Mouse (Mus musculus) splenic B cell, adult 2 months (primary cell): Measurements from ENCODE around the gene Tcf7l2.
A peak's percentile ranks its signal among the peaks of the same experiment; 100 is the strongest.

Source experiments
- DNase-seq: peaks from one replicate; pipeline ENCODE4 v3.0.0-alpha.2; 2011; ENCODE audit warnings: low read depth, low spot score
- H3K27me3 ChIP-seq: 2 replicates; pipeline ENCODE4 v1.6.1; 2012; ENCODE audit warnings: mild to moderate bottlenecking, low read length, moderate library complexity, mixed read lengths; ENCODE audit not compliant: control insufficient read depth, poor library complexity, insufficient read depth, severe bottlenecking
- H3K36me3 ChIP-seq: 2 replicates; pipeline ENCODE4 v1.6.1; 2012; ENCODE audit warnings: mild to moderate bottlenecking, low read length, moderate library complexity, mixed read lengths; ENCODE audit not compliant: control insufficient read depth, poor library complexity, insufficient read depth, severe bottlenecking

Tcf7l2 gene

DNA sequence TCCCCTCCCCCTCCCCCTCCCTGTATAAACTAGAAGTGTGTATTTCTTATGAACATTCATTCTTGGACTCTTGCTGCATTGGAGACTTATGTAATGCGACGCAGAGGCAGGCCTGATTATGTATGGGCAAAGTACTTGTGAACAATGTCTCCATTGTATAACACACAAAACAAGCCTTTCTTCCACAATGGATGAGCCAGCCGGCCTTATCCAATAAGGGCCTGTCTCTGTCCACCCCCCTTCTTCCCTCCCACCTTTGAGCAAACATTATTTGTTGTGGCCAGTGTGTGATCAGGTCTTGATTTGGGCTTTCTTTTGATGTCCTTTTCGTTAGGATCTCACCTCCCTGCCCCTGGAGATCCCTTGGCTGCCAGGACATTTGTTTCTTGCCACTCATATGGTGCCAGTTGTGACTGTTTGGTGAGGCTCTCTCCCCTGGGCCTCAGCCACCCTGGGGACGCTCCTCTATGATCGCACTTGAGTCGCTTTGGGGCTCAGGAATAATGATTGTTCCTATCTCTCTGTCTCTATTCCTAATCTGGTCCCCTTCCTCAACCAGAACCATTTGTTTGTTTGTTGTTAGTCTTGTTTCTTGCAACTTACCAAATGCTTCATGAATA lies 46.8 kb downstream of the Tcf7l2 start:
- H3K36me3 ChIP-seq: no peaks in the 10 kb centered on the region
- H3K27me3 ChIP-seq: no peaks in the 10 kb centered on the region
- no peak for DNase-seq

GRCm38 (mm10) chr19:55788905-55789295 lies 47.3 kb downstream of the Tcf7l2 start:
- H3K27me3 ChIP-seq: no peaks in the 10 kb centered on the region
- no peak for DNase-seq
- H3K36me3 ChIP-seq: no peaks in the 10 kb centered on the region

DNA sequence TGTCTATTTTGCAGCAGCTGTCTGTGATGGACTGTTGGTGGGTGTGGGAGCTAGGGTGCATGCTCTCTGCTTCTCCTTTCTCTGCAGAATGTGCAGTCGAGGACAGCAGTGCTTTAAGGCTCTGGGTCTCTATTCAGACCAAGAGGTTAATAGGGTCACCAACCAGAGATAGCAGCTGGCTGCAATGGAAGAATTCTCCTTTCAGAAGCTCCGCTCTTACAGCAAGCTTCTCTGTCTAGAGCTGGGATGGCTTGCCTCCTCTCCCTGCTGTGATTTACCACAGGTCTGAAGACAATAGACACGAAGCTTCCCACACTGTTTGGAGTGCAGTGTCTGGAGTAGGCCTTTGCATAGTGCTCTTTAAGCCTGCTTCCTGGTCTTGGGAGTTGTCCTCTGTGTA lies 48.2 kb downstream of the Tcf7l2 start:
- no peak for DNase-seq
- Histone ChIP-seq H3K36me3 (no peaks in the 10 kb centered on the region), H3K27me3 (no peaks in the 10 kb centered on the region)

- no peaks in the 10 kb centered on the region for H3K27me3 ChIP-seq
- no peak for DNase-seq
- H3K36me3 ChIP-seq: no peaks in the 10 kb centered on the region
Observed at GRCm38 (mm10) chr19:55791293-55791692, 49.7 kb downstream of the Tcf7l2 start.

GRCm38 (mm10) chr19:55791886-55792285 lies 50.3 kb downstream of the Tcf7l2 start:
- no peaks in the 10 kb centered on the region for H3K27me3 ChIP-seq
- peak; percentile 38 for DNase-seq

GRCm38 (mm10) chr19:55792571-55792970 lies 51.0 kb downstream of the Tcf7l2 start:
- peak; percentile 40 for DNase-seq
- H3K27me3 ChIP-seq: no peaks in the 10 kb centered on the region
- H3K36me3 ChIP-seq: no peaks in the 10 kb centered on the region

More at GRCm38 (mm10) chr19:55791886-55792285, 50.3 kb downstream of the Tcf7l2 start:
- no peaks in the 10 kb centered on the region for H3K36me3 ChIP-seq

DNA sequence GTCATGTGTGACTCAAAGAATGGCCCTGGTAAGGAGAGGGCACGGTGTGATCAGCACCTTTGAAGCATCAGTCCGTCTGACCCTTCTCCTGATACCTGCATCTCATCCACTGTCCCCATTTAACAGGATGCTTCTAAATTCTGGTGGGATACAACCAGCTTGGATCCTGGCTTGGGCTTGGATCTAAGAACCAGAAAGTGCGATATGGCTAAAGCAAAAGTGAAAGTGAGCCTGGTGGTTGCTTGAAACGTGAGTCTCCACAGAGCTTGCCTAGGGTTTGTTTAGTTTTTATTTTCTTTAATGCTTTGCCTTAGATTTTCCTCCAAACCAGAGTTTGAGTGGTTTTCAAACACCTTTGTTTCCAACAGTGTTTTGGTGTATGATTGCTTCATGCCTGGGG lies 51.4 kb downstream of the Tcf7l2 start:
- peak; percentile 31 for DNase-seq
- H3K27me3 ChIP-seq: no peaks in the 10 kb centered on the region
- H3K36me3 ChIP-seq: no peaks in the 10 kb centered on the region

DNA sequence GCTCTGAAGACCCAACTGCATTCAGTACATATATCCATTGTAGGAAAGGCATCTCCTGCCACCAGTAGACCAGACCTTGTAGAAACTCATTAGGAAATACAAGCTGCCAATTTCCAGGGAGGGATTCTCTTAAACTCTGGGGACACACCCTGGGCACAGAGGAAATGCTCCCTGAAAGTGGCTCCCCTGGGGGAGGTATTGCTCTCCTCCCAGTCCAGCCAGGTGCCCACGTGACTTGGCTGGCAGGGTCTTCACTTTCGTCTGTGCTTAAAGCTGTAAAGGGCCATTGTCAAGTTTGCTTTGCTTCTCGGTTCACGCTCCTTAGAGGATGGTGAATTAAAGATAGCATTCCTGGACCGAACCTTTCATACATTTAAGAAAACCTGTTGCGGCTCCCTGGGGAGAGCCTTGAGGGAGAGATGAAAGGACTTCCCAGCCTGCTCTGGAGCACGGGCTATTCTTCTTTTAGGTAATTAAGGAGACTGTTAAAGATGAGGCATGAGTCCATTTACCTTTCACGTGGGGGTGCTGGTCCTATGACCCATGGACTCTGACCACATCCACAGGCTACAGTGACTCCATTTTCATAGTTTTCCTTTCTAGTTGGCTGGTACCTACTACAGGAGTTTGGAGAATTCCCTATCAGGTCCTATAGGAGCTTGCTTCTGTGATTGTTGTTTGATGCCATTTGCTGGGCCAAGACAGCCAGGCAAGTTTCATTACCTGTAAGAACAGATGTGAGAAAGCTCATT lies 52.8 kb downstream of the Tcf7l2 start:
- DNase-seq: no peak
- Histone ChIP-seq H3K27me3 (no peaks in the 10 kb centered on the region), H3K36me3 (no peaks in the 10 kb centered on the region)

DNA sequence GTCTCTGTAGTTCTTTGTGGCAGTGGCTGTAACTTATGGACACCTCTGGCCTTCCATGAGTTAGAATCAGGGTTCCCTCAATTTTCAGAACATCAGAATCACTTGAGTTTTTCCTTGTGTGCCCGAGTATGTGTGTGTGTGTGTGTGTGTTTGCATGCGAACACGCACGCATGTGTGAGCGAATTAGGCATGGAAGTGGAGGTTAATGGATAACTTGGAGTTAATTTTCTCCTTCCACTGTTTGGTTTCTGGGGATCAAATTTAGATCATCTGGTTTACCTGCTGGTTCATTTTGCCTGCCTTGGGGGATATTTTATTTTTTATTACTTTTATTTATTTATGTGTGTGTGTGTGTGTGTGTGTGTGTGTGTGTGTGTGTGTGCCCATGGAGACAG lies 53.3 kb downstream of the Tcf7l2 start:
- Histone ChIP-seq H3K27me3 (no peaks in the 10 kb centered on the region), H3K36me3 (no peaks in the 10 kb centered on the region)
- DNase-seq: no peak

DNA sequence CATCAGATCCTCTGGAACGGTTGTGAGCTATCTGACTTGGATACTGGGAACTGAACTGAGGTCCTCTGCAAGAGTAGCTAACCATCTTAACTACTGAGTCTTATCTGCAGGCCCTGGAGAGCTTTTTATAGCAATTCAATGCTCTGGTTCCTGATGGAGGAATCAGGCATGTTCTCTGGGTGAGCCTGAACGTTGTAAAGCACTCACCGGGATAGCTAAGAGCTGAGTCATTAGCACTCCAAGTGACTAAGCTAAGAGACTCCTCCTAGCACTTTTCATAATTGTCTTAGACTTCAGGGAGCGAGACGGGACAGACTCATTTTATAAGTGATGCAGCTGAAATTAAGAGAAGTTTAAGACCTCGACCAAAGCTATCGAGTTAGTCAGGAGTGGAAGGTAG lies 53.7 kb downstream of the Tcf7l2 start:
- Histone ChIP-seq H3K27me3 (no peaks in the 10 kb centered on the region), H3K36me3 (no peaks in the 10 kb centered on the region)
- no peak for DNase-seq

- DNase-seq: no peak
- Histone ChIP-seq H3K27me3 (no peaks in the 10 kb centered on the region), H3K36me3 (no peaks in the 10 kb centered on the region)
Observed at GRCm38 (mm10) chr19:55797834-55798233, 56.2 kb downstream of the Tcf7l2 start.

DNA sequence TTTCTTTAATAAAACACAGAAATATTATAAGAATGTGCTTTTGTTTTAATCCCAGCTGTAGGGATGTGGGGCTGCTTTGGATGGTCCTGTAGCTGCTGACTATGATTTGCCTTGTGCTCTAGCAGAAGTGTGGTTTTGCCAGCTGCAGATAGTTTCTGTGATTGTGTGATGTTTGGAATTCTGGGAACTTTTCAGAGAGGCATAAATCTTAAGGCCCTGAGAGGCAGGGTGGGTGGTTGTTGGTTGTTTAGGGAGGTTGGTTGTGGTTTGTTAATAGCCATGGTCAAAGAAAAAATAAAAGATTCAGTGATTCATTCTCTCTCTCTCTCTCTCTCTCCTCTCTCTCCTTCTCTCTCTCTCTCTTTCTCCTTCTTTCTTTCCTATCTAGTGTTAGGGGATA lies 57.8 kb downstream of the Tcf7l2 start:
- Histone ChIP-seq H3K27me3 (no peaks in the 10 kb centered on the region), H3K36me3 (no peaks in the 10 kb centered on the region)
- no peak for DNase-seq

DNA sequence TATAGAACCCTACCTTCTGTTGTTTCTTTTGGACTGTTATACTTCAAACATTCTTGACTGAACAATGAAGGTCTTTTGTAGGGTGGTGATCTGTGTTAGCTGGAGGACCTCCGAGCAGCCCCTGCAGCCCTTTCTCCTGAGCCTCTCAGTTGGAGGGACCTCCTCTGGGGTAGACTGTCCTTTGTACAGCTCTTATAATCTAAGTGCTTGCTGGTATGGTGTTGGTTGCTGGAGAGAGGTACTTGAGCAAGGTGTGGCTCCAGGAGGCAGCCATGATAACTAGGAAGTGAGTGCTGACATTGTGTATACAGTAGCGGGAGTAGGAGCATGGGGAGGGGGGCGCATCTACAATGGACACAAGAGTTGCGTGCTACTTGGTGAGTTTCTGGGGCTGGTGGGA lies 58.4 kb downstream of the Tcf7l2 start:
- no peaks in the 10 kb centered on the region for H3K27me3 ChIP-seq
- no peaks in the 10 kb centered on the region for H3K36me3 ChIP-seq
- DNase-seq: no peak

GRCm38 (mm10) chr19:55803121-55803520 lies 61.5 kb downstream of the Tcf7l2 start:
- no peak for DNase-seq
- Histone ChIP-seq H3K36me3 (no peaks in the 10 kb centered on the region), H3K27me3 (no peaks in the 10 kb centered on the region)

DNA sequence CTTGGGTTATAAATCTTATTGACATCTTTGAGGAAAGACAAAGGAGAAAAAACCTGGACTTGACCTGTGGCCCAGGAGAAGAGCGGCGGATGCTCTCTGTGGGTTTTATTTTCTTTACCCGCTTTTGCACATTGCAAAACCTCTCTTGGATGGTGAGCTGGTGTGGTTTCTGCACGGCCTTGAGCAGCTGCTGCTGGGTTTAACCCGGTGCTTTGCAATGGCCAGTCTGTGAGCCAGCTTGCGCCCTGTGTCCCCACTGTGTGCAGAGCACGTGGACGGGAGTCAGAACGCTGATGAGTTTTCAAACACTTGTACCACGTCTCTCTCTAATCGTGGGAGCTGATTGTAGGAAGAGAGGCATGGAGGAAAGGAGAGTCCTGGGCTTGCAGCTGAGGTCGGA lies 62.2 kb downstream of the Tcf7l2 start:
- H3K36me3 ChIP-seq: no peaks in the 10 kb centered on the region
- DNase-seq: no peak
- H3K27me3 ChIP-seq: no peaks in the 10 kb centered on the region

DNA sequence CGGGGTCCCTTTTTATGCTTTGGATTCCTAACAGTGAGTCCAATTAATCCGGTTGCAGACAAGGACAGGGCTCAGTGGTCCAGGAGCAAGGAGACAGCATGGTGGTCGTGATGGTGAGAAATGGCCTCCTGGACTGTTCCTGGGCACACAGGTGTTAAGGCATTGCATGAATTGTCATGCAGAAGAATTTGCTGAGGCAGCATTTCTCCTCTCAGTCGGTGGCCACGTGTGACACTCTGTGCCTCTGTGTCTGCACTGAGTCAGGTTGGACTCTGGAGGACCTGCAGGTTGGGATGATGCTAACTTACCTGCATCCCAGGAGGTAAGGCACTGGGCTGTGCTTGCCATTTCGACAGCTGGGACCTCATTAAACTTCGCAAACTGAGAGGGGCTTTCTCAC lies 63.2 kb downstream of the Tcf7l2 start:
- DNase-seq: no peak
- no peaks in the 10 kb centered on the region for H3K36me3 ChIP-seq
- no peaks in the 10 kb centered on the region for H3K27me3 ChIP-seq
